Mouse (Mus musculus) neural tube, embryonic 12.5 days (tissue): Measurements from ENCODE around the gene Olfr545. TPM values are rescaled to one million over a fixed set of nuclear protein-coding genes. Genes with fewer than 3 reads are reported as not detected.
"Not testable (repeated sequence)": the region's sequence is repeated elsewhere in the genome, so short reads cannot be mapped to it uniquely, and the experiment has no call there.

Source experiments
- ATAC-seq: fragments of 200-750 bp; cut with Nextera tagmentation; 2 replicates; pipeline ENCODE4 v1.8.0; 2017; ENCODE audit warnings: low read depth, mild to moderate bottlenecking, moderate TSS enrichment, moderate library complexity; ENCODE audit not compliant: low FRiP score
- H3K27ac ChIP-seq: fragments of 300-500 bp; sonication (generic); 2 replicates; pipeline ENCODE4 v1.5.1; 2016
- H3K27me3 ChIP-seq: fragments of 300-500 bp; sonication (generic); replicated peaks from 2 replicates; pipeline ENCODE4 v1.6.1; 2016; ENCODE audit warnings: mild to moderate bottlenecking
- H3K36me3 ChIP-seq: fragments of 300-500 bp; sonication (generic); 2 replicates; pipeline ENCODE4 v1.6.1; 2016; ENCODE audit warnings: mild to moderate bottlenecking
- H3K4me1 ChIP-seq: fragments of 300-500 bp; sonication (generic); 2 replicates; pipeline ENCODE4 v1.6.1; 2016
- H3K4me2 ChIP-seq: fragments of 300-500 bp; sonication (generic); replicated peaks from 2 replicates; pipeline ENCODE4 v1.6.1; 2016; ENCODE audit warnings: mild to moderate bottlenecking
- H3K4me3 ChIP-seq: fragments of 300-500 bp; sonication (generic); 2 replicates; pipeline ENCODE4 v1.5.1; 2016
- H3K9ac ChIP-seq: fragments of 300-500 bp; sonication (generic); 2 replicates; pipeline ENCODE4 v1.6.1; 2016; ENCODE audit warnings: mild to moderate bottlenecking
- H3K9me3 ChIP-seq: fragments of 300-500 bp; sonication (generic); 2 replicates; pipeline ENCODE4 v1.6.1; 2016; ENCODE audit warnings: mild to moderate bottlenecking
- WGBS: fragments of 180-500 bp; shearing (Covaris S2); methylation state at CpG from one replicate; pipeline ENCODE4 v1.1.7; 2016; 5-methylcytosine and 5-hydroxymethylcytosine counted together
- polyA plus RNA-seq: library from polyadenylated mRNA; unstranded; fragments of >200 nt; fragmentation: Nextera tagmentation; extraction: Ambion mirVana; gene quantifications from 2 replicates; pipeline ENCODE4 v1.2.1, GENCODE M21; 2016

Gene Olfr545
- polyA plus RNA-seq, 1 experiment from 2014 or later, result 0.13 TPM

DNA sequence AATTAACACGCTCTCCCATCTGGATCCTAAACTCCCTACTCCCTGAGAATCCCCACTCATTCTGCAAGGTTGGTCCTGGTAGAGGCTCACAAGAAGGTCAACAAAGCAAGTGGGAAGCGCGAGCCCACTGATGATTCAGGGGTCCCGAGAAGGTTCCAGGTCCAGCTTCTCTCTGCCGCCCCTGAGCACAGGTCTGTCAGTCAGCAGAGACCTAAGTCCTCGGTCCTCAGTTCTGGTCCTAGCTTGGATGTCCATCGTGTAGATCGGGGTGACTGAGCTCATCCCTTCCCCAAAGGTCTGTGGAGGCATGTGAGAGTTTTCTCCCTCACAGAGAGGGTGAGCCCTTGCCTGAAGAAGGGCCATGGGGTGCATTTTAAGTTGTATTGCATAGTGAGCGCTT is 8.7 kb upstream of the Olfr545 start:
- no peaks in the 10 kb centered on the region for H3K36me3 ChIP-seq
- H3K27ac ChIP-seq, result no peak overlapping the region
- H3K9me3 ChIP-seq, result no peaks in the 10 kb centered on the region
- no peaks in the 10 kb centered on the region for H3K27me3 ChIP-seq
- H3K4me1 ChIP-seq, result peaks cover 4% of the 10 kb centered on the region; the same call in 1 of the 2 replicates
- H3K9ac ChIP-seq, result no peak overlapping the region
- 89% methylated on average over 9 of the region's 9 CpGs for WGBS
- H3K4me2 ChIP-seq, result no peak overlapping the region
- no peak for ATAC-seq
- no peak overlapping the region for H3K4me3 ChIP-seq

- H3K9ac ChIP-seq, result no peak overlapping the region
- H3K36me3 ChIP-seq, result no peaks in the 10 kb centered on the region
- H3K27me3 ChIP-seq, result no peaks in the 10 kb centered on the region
- H3K4me2 ChIP-seq, result no peak overlapping the region
- no peaks in the 10 kb centered on the region for H3K9me3 ChIP-seq
- WGBS, result 51% methylated on average over 3 of the region's 3 CpGs
- no peak overlapping the region for H3K27ac ChIP-seq
- no peaks in the 10 kb centered on the region for H3K4me1 ChIP-seq
- peak; percentile 77 for ATAC-seq
- no peak overlapping the region for H3K4me3 ChIP-seq
These were observed 7.5 kb upstream of the Olfr545 start for GRCm38 (mm10) chr7:102506848-102507247.

DNA sequence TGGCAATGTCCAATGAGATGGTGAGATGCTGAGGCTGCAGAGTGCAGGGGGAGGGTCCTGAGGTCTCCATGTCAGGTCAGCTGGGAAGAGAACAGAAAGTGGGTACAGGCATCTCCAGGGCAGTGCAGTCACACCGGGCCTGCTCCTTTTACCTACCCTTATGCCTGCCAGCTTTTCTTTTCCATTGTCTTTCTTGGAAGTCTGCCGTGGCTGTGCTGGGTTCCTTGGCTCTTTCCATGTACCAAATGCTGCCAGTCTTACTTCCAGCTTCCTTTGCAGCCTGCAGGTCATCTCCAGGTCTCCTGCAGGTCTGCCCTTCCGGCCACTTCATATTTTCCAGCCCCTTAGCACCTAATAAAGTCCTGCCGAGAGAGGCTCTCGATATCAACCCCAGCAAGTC is 2.6 kb upstream of the Olfr545 start:
- 82% methylated on average over 5 of the region's 5 CpGs for WGBS
- no peak for ATAC-seq

GRCm38 (mm10) chr7:102494416-102494815 is 5.0 kb downstream of the Olfr545 start:
- H3K9me3 ChIP-seq, H3K27me3 ChIP-seq, H3K4me2 ChIP-seq, H3K27ac ChIP-seq, H3K36me3 ChIP-seq, H3K4me1 ChIP-seq, H3K4me3 ChIP-seq, ATAC-seq, H3K9ac ChIP-seq: not testable (repeated sequence)
- 55% methylated on average over 7 of the region's 7 CpGs for WGBS

More for the DNA sequence above, 2.6 kb upstream of the Olfr545 start:
- Histone ChIP-seq H3K27ac (no peak overlapping the region), H3K4me2 (no peak overlapping the region), H3K36me3 (no peaks in the 10 kb centered on the region), H3K9ac (no peak overlapping the region), H3K9me3 (no peaks in the 10 kb centered on the region), H3K4me3 (no peak overlapping the region), H3K4me1 (no peaks in the 10 kb centered on the region), H3K27me3 (no peaks in the 10 kb centered on the region)

GRCm38 (mm10) chr7:102488161-102488560 is 11.2 kb downstream of the Olfr545 start, which contains the start of gene Olfr544:
Gene Olfr544, minus strand, starts transcription at chr7:102488313.
- no peak within 1 kb of the TSS for H3K27ac ChIP-seq
- no peak within 1 kb of the TSS for H3K4me2 ChIP-seq
- no peak for ATAC-seq
- no peak within 1 kb of the TSS for H3K4me3 ChIP-seq
- H3K4me1 ChIP-seq, result no peaks in the 10 kb centered on the region
- H3K9ac ChIP-seq, result no peak within 1 kb of the TSS
- 67% methylated on average over 1 of the region's 1 CpGs for WGBS
- no peaks in the 10 kb centered on the region for H3K36me3 ChIP-seq
- H3K9me3 ChIP-seq, result no peaks in the 10 kb centered on the region
- no peaks in the 10 kb centered on the region for H3K27me3 ChIP-seq

- Histone ChIP-seq H3K4me2 (no peak overlapping the region), H3K27me3 (no peaks in the 10 kb centered on the region), H3K36me3 (no peaks in the 10 kb centered on the region), H3K9ac (no peak overlapping the region), H3K27ac (no peak overlapping the region), H3K4me1 (no peaks in the 10 kb centered on the region), H3K9me3 (no peaks in the 10 kb centered on the region), H3K4me3 (no peak overlapping the region)
- 78% methylated on average over 1 of the region's 1 CpGs for WGBS
- ATAC-seq, result no peak
These were observed 13.3 kb downstream of the Olfr545 start for GRCm38 (mm10) chr7:102486105-102486504.

- 66% methylated on average over 8 of the region's 8 CpGs for WGBS
These were observed 14.6 kb downstream of the Olfr545 start for GRCm38 (mm10) chr7:102484766-102485165.

DNA sequence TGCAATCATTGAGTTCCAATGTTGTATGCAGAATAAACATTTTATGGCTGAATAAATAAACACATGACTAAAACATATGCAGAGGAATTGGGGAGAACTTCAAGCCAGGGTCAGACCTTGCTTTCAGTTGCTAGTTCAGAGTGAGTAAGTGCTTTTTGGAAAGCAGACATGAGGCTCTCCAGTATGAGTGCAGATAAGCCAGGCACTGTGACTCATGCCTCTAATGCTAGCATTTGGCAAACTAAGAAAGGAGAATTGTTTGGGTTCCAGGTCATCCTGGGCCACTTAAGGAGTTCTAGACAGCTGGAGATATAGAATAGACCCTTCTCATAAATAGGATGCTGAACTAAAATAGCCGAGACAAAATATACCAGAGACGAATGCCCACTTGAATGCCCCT is 15.7 kb downstream of the Olfr545 start:
- Histone ChIP-seq H3K9me3 (no peaks in the 10 kb centered on the region), H3K4me1 (no peaks in the 10 kb centered on the region), H3K4me2 (no peak overlapping the region), H3K36me3 (no peaks in the 10 kb centered on the region), H3K9ac (no peak overlapping the region), H3K27ac (no peak overlapping the region), H3K4me3 (no peak overlapping the region), H3K27me3 (no peaks in the 10 kb centered on the region)
- 89% methylated on average over 2 of the region's 2 CpGs for WGBS
- ATAC-seq, result no peak

More at GRCm38 (mm10) chr7:102484766-102485165, 14.6 kb downstream of the Olfr545 start:
- H3K4me1 ChIP-seq, H3K27ac ChIP-seq, H3K27me3 ChIP-seq, ATAC-seq, H3K9me3 ChIP-seq, H3K4me3 ChIP-seq, H3K9ac ChIP-seq, H3K36me3 ChIP-seq, H3K4me2 ChIP-seq: not testable (repeated sequence)

DNA sequence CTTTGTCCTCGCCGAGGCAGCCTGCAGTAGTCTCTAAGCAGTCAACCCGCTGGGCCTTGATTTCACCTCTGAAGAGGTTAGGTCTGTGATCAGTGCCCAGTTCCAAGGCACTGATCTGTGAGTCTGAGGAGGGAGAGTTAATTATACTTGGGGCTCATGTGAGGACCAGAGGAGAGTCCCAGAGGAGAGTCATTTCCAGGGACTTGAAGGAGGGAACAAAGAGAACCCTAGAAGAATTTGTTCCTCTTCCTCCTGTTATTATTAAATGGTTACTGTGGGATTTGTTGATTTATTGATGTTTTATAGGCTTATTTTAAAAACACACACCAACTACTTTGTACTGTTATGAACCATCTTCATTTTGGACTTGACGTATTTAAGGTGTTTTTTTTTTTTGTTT is 17.8 kb downstream of the Olfr545 start, which contains the start of gene Olfr543:
Olfr543 (minus strand) TSS at position 101 of the 400 bp plus-strand sequence.
- Histone ChIP-seq H3K36me3 (no peaks in the 10 kb centered on the region), H3K9ac (no peak within 1 kb of the TSS), H3K27me3 (no peaks in the 10 kb centered on the region), H3K4me3 (no peak within 1 kb of the TSS), H3K4me1 (no peaks in the 10 kb centered on the region), H3K27ac (no peak within 1 kb of the TSS), H3K4me2 (no peak within 1 kb of the TSS), H3K9me3 (no peaks in the 10 kb centered on the region)
- WGBS, result 93% methylated on average over 4 of the region's 4 CpGs
- ATAC-seq, result no peak

GRCm38 (mm10) chr7:102480821-102481220 is 18.6 kb downstream of the Olfr545 start:
- WGBS, result 88% methylated on average over 4 of the region's 4 CpGs
- Histone ChIP-seq H3K27ac (no peak overlapping the region), H3K4me2 (no peak overlapping the region), H3K4me1 (no peaks in the 10 kb centered on the region), H3K9me3 (no peaks in the 10 kb centered on the region), H3K36me3 (no peaks in the 10 kb centered on the region), H3K27me3 (no peaks in the 10 kb centered on the region), H3K4me3 (no peak overlapping the region), H3K9ac (no peak overlapping the region)
- no peak for ATAC-seq

- Histone ChIP-seq H3K36me3 (no peaks in the 10 kb centered on the region), H3K27ac (no peak overlapping the region), H3K4me1 (no peaks in the 10 kb centered on the region), H3K4me2 (no peak overlapping the region), H3K9ac (no peak overlapping the region), H3K4me3 (no peak overlapping the region), H3K27me3 (no peaks in the 10 kb centered on the region), H3K9me3 (no peaks in the 10 kb centered on the region)
- WGBS, result 77% methylated on average over 5 of the region's 5 CpGs
- no peak for ATAC-seq
These were observed 19.9 kb downstream of the Olfr545 start for GRCm38 (mm10) chr7:102479368-102480078.

GRCm38 (mm10) chr7:102478926-102479325 is 20.4 kb downstream of the Olfr545 start:
- WGBS, result 83% methylated on average over 3 of the region's 3 CpGs
- Histone ChIP-seq H3K4me2 (no peak overlapping the region), H3K36me3 (no peaks in the 10 kb centered on the region), H3K27ac (no peak overlapping the region), H3K4me1 (no peaks in the 10 kb centered on the region), H3K9ac (no peak overlapping the region), H3K9me3 (no peaks in the 10 kb centered on the region), H3K4me3 (no peak overlapping the region), H3K27me3 (no peaks in the 10 kb centered on the region)
- no peak for ATAC-seq

- 92% methylated on average over 4 of the region's 4 CpGs for WGBS
- Histone ChIP-seq H3K9ac (no peak overlapping the region), H3K4me1 (no peaks in the 10 kb centered on the region), H3K9me3 (no peaks in the 10 kb centered on the region), H3K4me2 (no peak overlapping the region), H3K36me3 (no peaks in the 10 kb centered on the region), H3K27me3 (no peaks in the 10 kb centered on the region), H3K4me3 (no peak overlapping the region), H3K27ac (no peak overlapping the region)
- no peak for ATAC-seq
These were observed 20.9 kb downstream of the Olfr545 start for GRCm38 (mm10) chr7:102478425-102478824.
